Comparison of ENCODE assay signal across 10 mouse cellular contexts in the genomic region with DNA sequence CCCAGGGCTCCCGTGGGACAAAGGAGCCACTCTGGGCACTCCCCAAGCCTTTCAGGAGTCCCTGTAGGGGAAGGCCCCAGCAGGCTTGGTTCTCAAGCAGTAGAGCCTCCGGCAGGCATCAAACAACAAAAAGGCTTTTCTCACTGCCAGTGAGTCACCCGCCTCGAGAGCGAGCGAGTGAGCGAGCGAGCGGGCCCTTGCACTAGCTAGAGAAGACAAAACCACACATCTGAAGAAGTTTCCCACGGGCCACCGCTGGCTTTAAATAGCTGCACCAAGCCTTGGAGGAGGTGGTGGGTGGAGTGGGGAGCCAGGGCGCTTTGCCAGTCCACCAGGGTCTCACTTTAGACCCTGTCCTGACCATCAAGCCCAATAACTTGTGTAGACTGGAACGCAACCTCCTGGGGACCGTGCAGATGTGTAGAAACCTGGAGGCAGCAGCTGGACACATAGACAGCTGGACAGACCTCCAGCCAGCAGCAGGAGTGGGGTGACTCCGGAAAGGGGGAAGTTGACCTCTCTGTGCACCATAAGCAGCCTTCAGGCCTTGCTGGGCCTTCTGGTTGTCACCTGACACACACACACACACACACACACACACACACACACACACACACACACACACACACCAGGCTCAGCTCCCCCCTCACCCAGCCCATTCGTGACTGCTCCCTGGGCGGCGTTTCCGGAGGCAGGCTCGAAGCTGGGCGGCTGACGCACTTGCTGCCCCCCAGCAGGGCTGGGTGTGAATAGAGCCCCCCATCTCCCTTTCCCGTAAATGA. TPM values are rescaled to one million over a fixed set of nuclear protein-coding genes. Genes with fewer than 3 reads are reported as not detected.
DNase-seq lines count a peak whose midpoint lies in the region; ATAC-seq lines count a peak whose summit lies in the region.
"Had no signal": no experiment of that assay in that cellular context is flagged by ENCODE, and none has a peak within 500 bp of the region (broad histone marks: within the 10 kb centered on the region; RNA-seq: fewer than 3 reads in every experiment).

No protein-coding gene starts in this region.

- no peaks in the 10 kb centered on the region for H3K9me3 ChIP-seq in heart, embryonic 15.5 days (replicated peaks)
- H3K9me3 ChIP-seq in embryonic facial prominence, embryonic 12.5 days = no peaks in the 10 kb centered on the region
- H3K9me3 ChIP-seq: G1E; liver, embryonic 15.5 days had no signal

- no peak for DNase-seq in heart, adult 11 months
- peak; percentile 89 for DNase-seq in CD4-positive helper T cell, adult 2 months (ENCODE audit: low read depth, low spot score)
- peak; percentile 89 for DNase-seq in naive thymus-derived CD4-positive, alpha-beta T cell, adult 2 months (ENCODE audit: low read depth)
- DNase-seq in kidney, postnatal 25 days = no peak
- DNase-seq in cerebellum, adult 9-11 months = no peak
- DNase-seq in kidney, adult 18-20 months = no peak

- no peaks in the 10 kb centered on the region for H3K36me3 ChIP-seq in heart, embryonic 15.5 days
- H3K36me3 ChIP-seq in embryonic facial prominence, embryonic 12.5 days = no peaks in the 10 kb centered on the region
- H3K36me3 ChIP-seq: G1E; liver, embryonic 15.5 days had no signal

- no peak overlapping the region for H3K4me3 ChIP-seq in heart, embryonic 15.5 days
- no peak overlapping the region for H3K4me3 ChIP-seq in embryonic facial prominence, embryonic 12.5 days
- H3K4me3 ChIP-seq: liver, embryonic 15.5 days had no signal

- no peak; the same call in 1 of the 2 replicates for ATAC-seq in heart, embryonic 15.5 days (replicated peaks; ENCODE audit: insufficient number of reproducible peaks, insufficient read depth, low FRiP score, low read depth)
- ATAC-seq in embryonic facial prominence, embryonic 12.5 days (ENCODE audit: insufficient number of reproducible peaks, insufficient read depth, low FRiP score, low TSS enrichment) = no peak

- peaks cover 13% of the 10 kb centered on the region; the same call in 1 of the 2 replicates for H3K4me1 ChIP-seq in heart, embryonic 15.5 days (replicated peaks)
- peaks cover 27% of the 10 kb centered on the region for H3K4me1 ChIP-seq in embryonic facial prominence, embryonic 12.5 days

- no peak overlapping the region for H3K4me2 ChIP-seq in heart, embryonic 15.5 days
- H3K4me2 ChIP-seq in embryonic facial prominence, embryonic 12.5 days (replicated peaks) = no peak overlapping the region
- H3K4me2 ChIP-seq: liver, embryonic 15.5 days had no signal

- H3K27me3 ChIP-seq in heart, embryonic 15.5 days = peaks cover 10% of the 10 kb centered on the region; the same call in 1 of the 2 replicates
- H3K27me3 ChIP-seq in embryonic facial prominence, embryonic 12.5 days = no peaks in the 10 kb centered on the region

- H3K27ac ChIP-seq in heart, embryonic 15.5 days = peak overlapping the region; percentile 52; the same call in 1 of the 2 replicates
- peak overlapping the region; percentile 26 for H3K27ac ChIP-seq in embryonic facial prominence, embryonic 12.5 days
- H3K27ac ChIP-seq: liver, embryonic 15.5 days had no signal

- WGBS in heart, embryonic 15.5 days = 51% methylated on average over 23 of the region's 23 CpGs
- whole genome bisulfite sequencing in embryonic facial prominence, embryonic 12.5 days = 39% methylated on average over 23 of the region's 23 CpGs

- H3K9ac ChIP-seq in heart, embryonic 15.5 days = no peak overlapping the region
- H3K9ac ChIP-seq in embryonic facial prominence, embryonic 12.5 days = no peak overlapping the region
- H3K9ac ChIP-seq: liver, embryonic 15.5 days had no signal

RNA-seq across cellular contexts. Expression of a gene that starts 40.4 kb away (rescaled TPM):
- polyA plus RNA-seq in heart, embryonic 15.5 days (2015; fragmentation: Nextera tagmentation; extraction: Ambion mirVana) = 0.14 and 0.77 TPM in 2 replicates
- 1.3 TPM in 2 replicates for polyA plus RNA-seq in embryonic facial prominence, embryonic 12.5 days (2016; fragmentation: Nextera tagmentation; extraction: Ambion mirVana)

Comparison
In these comparisons a context has a peak if more than half of its experiments do, and no peak if none do; other contexts are left out.
1. DNase-seq: peak in CD4-positive helper T cell, adult 2 months (single experiment) and naive thymus-derived CD4-positive, alpha-beta T cell, adult 2 months (single experiment); none in heart, adult 11 months (single experiment), kidney, postnatal 25 days (0 of 2), cerebellum, adult 9-11 months (single experiment) and kidney, adult 18-20 months (single experiment).